Mouse (Mus musculus): ENCODE results near the gene Apol7c. TPM values are rescaled to one million over a fixed set of nuclear protein-coding genes. Genes with fewer than 3 reads are reported as not detected.
"Not testable (repeated sequence)": the region's sequence is repeated elsewhere in the genome, so short reads cannot be mapped to it uniquely, and the experiment has no call there.

Apol7c gene
- polyA plus RNA-seq, 1 experiment from 2014 or later = not detected

- H3K4me3 ChIP-seq; H3K4me2 ChIP-seq; ATAC-seq (ENCODE audit: low FRiP score); H3K9ac ChIP-seq; H3K4me1 ChIP-seq (replicated peaks); H3K27me3 ChIP-seq; H3K27ac ChIP-seq; H3K36me3 ChIP-seq; H3K9me3 ChIP-seq: not testable (repeated sequence)
- 87% methylated on average over 2 of the region's 2 CpGs for WGBS
Measured at GRCm38 (mm10) chr15:77476693-77477092, 56.4 kb downstream of the Apol7c start, which contains the start of gene Apol10a. Gene Apol10a, plus strand, starts transcription at chr15:77477047.

Other genes with a start within 250 kb of the Apol7c start
- gene Rbfox2, start 226.3 kb downstream of the Apol7c start, polyA plus RNA-seq (2015; fragmentation: Nextera tagmentation; extraction: Ambion mirVana) = 158 and 159 TPM in 2 replicates
- gene Apol7a, start 134.2 kb downstream of the Apol7c start, polyA plus RNA-seq (2015; fragmentation: Nextera tagmentation; extraction: Ambion mirVana) = 0.08 TPM in 1 of 2 replicates, not detected in the other
- not detected in 2 replicates for gene Apol9a, start 122.2 kb downstream of the Apol7c start, polyA plus RNA-seq (2015; fragmentation: Nextera tagmentation; extraction: Ambion mirVana)
- gene Apol7b, start 85.8 kb downstream of the Apol7c start, polyA plus RNA-seq (2015; fragmentation: Nextera tagmentation; extraction: Ambion mirVana) = not detected in 2 replicates
- not detected in 2 replicates for gene Apol10a, start 56.3 kb downstream of the Apol7c start, polyA plus RNA-seq (2015; fragmentation: Nextera tagmentation; extraction: Ambion mirVana)
- gene Apol11a, start 25.0 kb downstream of the Apol7c start, polyA plus RNA-seq (2015; fragmentation: Nextera tagmentation; extraction: Ambion mirVana) = not detected in 2 replicates
- not detected in 2 replicates for gene 1700025B11Rik, start 28.6 kb upstream of the Apol7c start, polyA plus RNA-seq (2015; fragmentation: Nextera tagmentation; extraction: Ambion mirVana)
- gene Apol10b, start 62.8 kb upstream of the Apol7c start, polyA plus RNA-seq (2015; fragmentation: Nextera tagmentation; extraction: Ambion mirVana) = 0.06 TPM in 1 of 2 replicates, not detected in the other
- not detected in 2 replicates for gene Gm36245, start 65.9 kb upstream of the Apol7c start, polyA plus RNA-seq (2015; fragmentation: Nextera tagmentation; extraction: Ambion mirVana)
- gene Apol11b, start 110.0 kb upstream of the Apol7c start, polyA plus RNA-seq (2015; fragmentation: Nextera tagmentation; extraction: Ambion mirVana) = 0.08 TPM in 1 of 2 replicates, not detected in the other
- not detected in 2 replicates for gene Apol7e, start 165.5 kb upstream of the Apol7c start, polyA plus RNA-seq (2015; fragmentation: Nextera tagmentation; extraction: Ambion mirVana)
- not detected in 2 replicates for gene Apol9b, start 195.7 kb upstream of the Apol7c start, polyA plus RNA-seq (2015; fragmentation: Nextera tagmentation; extraction: Ambion mirVana)
- 0.06 and 0.16 TPM in 2 replicates for gene Apol8, start 223.7 kb upstream of the Apol7c start, polyA plus RNA-seq (2015; fragmentation: Nextera tagmentation; extraction: Ambion mirVana)

Data from hindbrain, embryonic 13.5 days (tissue).